20 mouse cellular contexts compared by ENCODE assay signal in the genomic region with DNA sequence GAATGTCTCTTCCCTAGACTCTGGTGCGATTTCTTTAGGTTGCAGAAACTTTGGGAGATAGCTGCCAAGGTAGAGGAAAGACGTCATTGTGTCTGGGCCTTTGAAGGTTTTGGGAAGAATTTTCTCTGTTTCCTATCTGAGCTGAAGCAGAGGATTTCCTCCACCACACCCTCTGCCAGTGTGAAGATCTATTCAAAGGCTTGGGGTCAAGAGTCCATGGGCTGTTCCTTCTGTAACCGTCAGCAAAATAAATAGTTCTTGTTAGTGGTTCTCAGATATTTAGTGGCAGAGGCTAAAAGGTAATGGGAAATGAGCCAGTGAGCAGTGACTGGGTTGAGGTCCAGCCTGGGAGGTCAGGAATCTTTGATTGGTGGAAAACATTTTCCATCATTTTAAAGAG.
DNase-seq lines count a peak whose midpoint lies in the region; ATAC-seq and TF ChIP-seq lines count a peak whose summit lies in the region.
"Had no signal": no experiment of that assay in that cellular context is flagged by ENCODE, and none has a peak within 500 bp of the region (broad histone marks: within the 10 kb centered on the region; RNA-seq: fewer than 3 reads in every experiment).

No protein-coding gene starts in this region.

- no peak overlapping the region for H3K9ac ChIP-seq in heart, embryonic 15.5 days
- no peak overlapping the region for H3K9ac ChIP-seq in lung, embryonic 14.5 days
- no peak overlapping the region for H3K9ac ChIP-seq in midbrain, embryonic 15.5 days
- H3K9ac ChIP-seq: forebrain, embryonic 13.5 days; heart, embryonic 13.5 days; liver, embryonic 13.5 days; midbrain, embryonic 12.5 days had no signal

- no peak overlapping the region for H3K4me3 ChIP-seq in heart, embryonic 15.5 days
- no peak overlapping the region for H3K4me3 ChIP-seq in lung, embryonic 14.5 days (ENCODE audit: low read depth, low read length)
- no peak overlapping the region for H3K4me3 ChIP-seq in midbrain, embryonic 15.5 days
- H3K4me3 ChIP-seq: forebrain, embryonic 13.5 days; heart, embryonic 13.5 days; liver, embryonic 13.5 days; midbrain, embryonic 12.5 days; myocyte had no signal

- DNase-seq in adrenal gland, adult (ENCODE audit: inconsistent age in 2 of 2, low spot score in 1 of 2): peak; percentile 27 to 60
- DNase-seq in adrenal gland, postnatal 4 days (ENCODE audit: low spot score in 2 of 2): no peak
- DNase-seq in heart, adult 9 months (ENCODE audit: low spot score in 2 of 2): no peak
- DNase-seq in lung, embryonic 14.5 days: peak; percentile 38
- no peak for DNase-seq in lung, adult 18-20 months
- peak; percentile 73 for DNase-seq in kidney, postnatal 14 days
- DNase-seq: cerebellum, adult 9-11 months; gastrocnemius, postnatal 14 days; left cerebral cortex, postnatal 4 days; liver, embryonic 13.5 days; right cerebral cortex, adult 18-20 months; thymus, postnatal 4 days had no signal

- no peak for TF ChIP-seq CTCF in lung, embryonic 14.5 days (IDR thresholded peaks at IDR 0.05; ENCODE audit: low read depth)

- 0 out of 2 replicates have a peak, but pooled peaks have one; percentile 47 for ATAC-seq in heart, embryonic 15.5 days (replicated peaks; ENCODE audit: insufficient number of reproducible peaks, insufficient read depth, low FRiP score, low read depth)
- no peak for ATAC-seq in lung, embryonic 14.5 days (ENCODE audit: insufficient read depth)
- ATAC-seq in midbrain, embryonic 15.5 days (replicated peaks): no peak
- ATAC-seq: CD4-positive, CD25-positive, alpha-beta regulatory T cell, adult 4 months; forebrain, embryonic 13.5 days had no signal

- no peaks in the 10 kb centered on the region for H3K9me3 ChIP-seq in heart, embryonic 15.5 days (replicated peaks)
- H3K9me3 ChIP-seq in lung, embryonic 14.5 days (ENCODE audit: low read depth, low read length): no peaks in the 10 kb centered on the region
- H3K9me3 ChIP-seq in midbrain, embryonic 15.5 days: no peaks in the 10 kb centered on the region
- H3K9me3 ChIP-seq: forebrain, embryonic 13.5 days; G1E; liver, embryonic 13.5 days; midbrain, embryonic 12.5 days had no signal

- no peaks in the 10 kb centered on the region for H3K27me3 ChIP-seq in heart, embryonic 15.5 days
- no peaks in the 10 kb centered on the region for H3K27me3 ChIP-seq in lung, embryonic 14.5 days (ENCODE audit: insufficient read depth, low read length)
- no peaks in the 10 kb centered on the region for H3K27me3 ChIP-seq in midbrain, embryonic 15.5 days (replicated peaks)
- H3K27me3 ChIP-seq: forebrain, embryonic 13.5 days; heart, embryonic 13.5 days; liver, embryonic 13.5 days; midbrain, embryonic 12.5 days had no signal

- no peaks in the 10 kb centered on the region for H3K4me1 ChIP-seq in heart, embryonic 15.5 days (replicated peaks)
- no peaks in the 10 kb centered on the region for H3K4me1 ChIP-seq in lung, embryonic 14.5 days (ENCODE audit: insufficient read depth)
- no peaks in the 10 kb centered on the region for H3K4me1 ChIP-seq in midbrain, embryonic 15.5 days
- H3K4me1 ChIP-seq: forebrain, embryonic 13.5 days; heart, embryonic 13.5 days; liver, embryonic 13.5 days; midbrain, embryonic 12.5 days had no signal

- no peak overlapping the region for H3K4me2 ChIP-seq in heart, embryonic 15.5 days
- no peak overlapping the region for H3K4me2 ChIP-seq in lung, embryonic 14.5 days
- no peak overlapping the region for H3K4me2 ChIP-seq in midbrain, embryonic 15.5 days
- H3K4me2 ChIP-seq: forebrain, embryonic 13.5 days; heart, embryonic 13.5 days; liver, embryonic 13.5 days; midbrain, embryonic 12.5 days had no signal

- no peaks in the 10 kb centered on the region for H3K36me3 ChIP-seq in heart, embryonic 15.5 days
- no peaks in the 10 kb centered on the region for H3K36me3 ChIP-seq in lung, embryonic 14.5 days (ENCODE audit: insufficient read depth)
- no peaks in the 10 kb centered on the region for H3K36me3 ChIP-seq in midbrain, embryonic 15.5 days (replicated peaks)
- H3K36me3 ChIP-seq: G1E; heart, embryonic 13.5 days; liver, embryonic 13.5 days; midbrain, embryonic 12.5 days had no signal

- H3K27ac ChIP-seq in heart, embryonic 15.5 days: no peak overlapping the region
- no peak overlapping the region for H3K27ac ChIP-seq in lung, embryonic 14.5 days (ENCODE audit: low read depth)
- H3K27ac ChIP-seq in midbrain, embryonic 15.5 days: no peak overlapping the region
- H3K27ac ChIP-seq: forebrain, embryonic 13.5 days; heart, embryonic 13.5 days; liver, embryonic 13.5 days; midbrain, embryonic 12.5 days had no signal

- 47% methylated on average over 3 of the region's 3 CpGs for WGBS in heart, embryonic 15.5 days
- WGBS in lung, embryonic 14.5 days: 43% methylated on average over 3 of the region's 3 CpGs
- 78% methylated on average over 3 of the region's 3 CpGs for WGBS in midbrain, embryonic 15.5 days

Comparison
In these comparisons a context has a peak if more than half of its experiments do, and no peak if none do; other contexts are left out.
1. DNase-seq: peak in adrenal gland, adult (2 of 2), lung, embryonic 14.5 days (single experiment) and kidney, postnatal 14 days (single experiment); none in adrenal gland, postnatal 4 days (0 of 2), heart, adult 9 months (0 of 2) and lung, adult 18-20 months (0 of 2).